ENCODE assay signal across 10 mouse cellular contexts in the genomic region with DNA sequence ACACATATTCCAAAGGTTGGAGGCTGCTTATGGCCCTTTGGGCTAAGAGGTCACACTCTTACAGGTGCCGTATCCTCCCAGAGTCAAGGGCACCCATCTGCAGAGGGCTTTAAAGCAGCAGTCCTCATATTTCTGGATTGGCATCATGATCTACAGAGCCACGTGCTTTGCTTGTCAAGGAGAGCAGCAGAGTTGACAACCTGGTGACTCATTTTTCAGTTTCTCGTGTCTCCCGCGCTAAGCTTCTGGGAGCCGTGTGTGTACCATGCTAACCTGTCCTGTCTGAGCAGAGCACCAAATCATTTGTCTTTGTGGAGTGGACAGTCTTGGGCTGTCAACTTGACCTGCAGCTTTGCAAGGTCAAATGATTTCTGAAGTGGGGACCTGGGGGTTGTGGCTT. TPM values are rescaled to one million over a fixed set of nuclear protein-coding genes. Genes with fewer than 3 reads are reported as not detected.
A peak's percentile ranks its signal among the peaks of the same experiment; 100 is the strongest.
DNase-seq lines count a peak whose midpoint lies in the region; ATAC-seq and TF ChIP-seq lines count a peak whose summit lies in the region.
"Had no signal": no experiment of that assay in that cellular context is flagged by ENCODE, and none has a peak within 500 bp of the region (broad histone marks: within the 10 kb centered on the region; RNA-seq: fewer than 3 reads in every experiment).

No protein-coding gene starts in this region.

- WGBS in liver, embryonic 15.5 days (ENCODE audit: insufficient replicate concordance), result 63% methylated on average over 6 of the region's 6 CpGs

- 0 out of 2 replicates have a peak, but pooled peaks cover 2% of the 10 kb centered on the region for H3K9me3 ChIP-seq in erythroblast, embryonic 14.5 days (ENCODE audit: control insufficient read depth, low read length)
- no peaks in the 10 kb centered on the region for H3K9me3 ChIP-seq in liver, embryonic 15.5 days (replicated peaks)

- H3K4me1 ChIP-seq in erythroblast, embryonic 14.5 days (ENCODE audit: control insufficient read depth), result peaks cover 27% of the 10 kb centered on the region
- H3K4me1 ChIP-seq in liver, embryonic 15.5 days (replicated peaks), result peaks cover 4% of the 10 kb centered on the region; the same call in 1 of the 2 replicates

- DNase-seq in left cerebral cortex, adult 2 months (ENCODE audit: extremely low spot score in 1 of 2, low spot score in 2 of 2), result no peak
- DNase-seq in left cerebral cortex, adult 9 months (ENCODE audit: low spot score in 2 of 2), result no peak
- peak; percentile 71 for DNase-seq in brain, adult 2 months (ENCODE audit: low read depth, low spot score)
- DNase-seq in gastrocnemius, postnatal 25 days, result no peak
- no peak for DNase-seq in retina, embryonic 14.5 days (ENCODE audit: low spot score)
- DNase-seq: cerebellum, postnatal 36 days; right cerebral cortex, postnatal 25 days had no signal

- H3K27me3 ChIP-seq in erythroblast, embryonic 14.5 days (ENCODE audit: control insufficient read depth), result peaks cover 20% of the 10 kb centered on the region
- H3K27me3 ChIP-seq in liver, embryonic 15.5 days, result peaks cover 25% of the 10 kb centered on the region

- ATAC-seq in erythroblast, adult 5-6 weeks (replicated peaks; ENCODE audit: low FRiP score, poor library complexity, severe bottlenecking), result no peak
- ATAC-seq in liver, embryonic 15.5 days (ENCODE audit: insufficient read depth), result no peak

- no peaks in the 10 kb centered on the region for H3K36me3 ChIP-seq in erythroblast, embryonic 14.5 days (ENCODE audit: control insufficient read depth)
- H3K36me3 ChIP-seq in liver, embryonic 15.5 days (replicated peaks), result no peaks in the 10 kb centered on the region

- peak overlapping the region; percentile 8 for H3K4me3 ChIP-seq in erythroblast, embryonic 14.5 days (replicated peaks)
- peak overlapping the region; percentile 75 for H3K4me3 ChIP-seq in left cerebral cortex, adult 2 months
- H3K4me3 ChIP-seq in liver, embryonic 15.5 days (replicated peaks), result peak overlapping the region; percentile 20

- H3K9ac ChIP-seq in liver, embryonic 15.5 days, result no peak overlapping the region

- intact Hi-C loops in left cerebral cortex, adult 2 months (cut with DNase I), result no loop called here

- TF ChIP-seq CTCF in left cerebral cortex, adult 2 months (IDR thresholded peaks at IDR 0.05), result no peak

- H3K27ac ChIP-seq in left cerebral cortex, adult 2 months, result peak overlapping the region; percentile 94; the same call in 1 of the 2 replicates
- H3K27ac ChIP-seq in liver, embryonic 15.5 days (replicated peaks), result no peak overlapping the region

- no peak overlapping the region; the same call in 1 of the 2 replicates for H3K4me2 ChIP-seq in liver, embryonic 15.5 days

RNA-seq across cellular contexts. Expression of a gene that starts 2.4 kb away (rescaled TPM):
- polyA plus RNA-seq in erythroblast, embryonic 14.5 days (2012), result 0.03 and 0.05 TPM in 2 replicates
- 0.42 and 2.3 TPM in 2 replicates for total RNA-seq in erythroblast, adult 5-6 weeks (2015; ENCODE audit: low replicate concordance)
- 1.6 TPM in 1 of 2 replicates, not detected in the other for total RNA-seq in erythroblast, adult 5-6 weeks (2017; ENCODE audit: low replicate concordance)
- total RNA-seq in left cerebral cortex, adult 2 months (2021), result 10 to 100 TPM; 73.5 to 89.4 TPM
- 18.3 and 20.7 TPM in 2 replicates for polyA plus RNA-seq in liver, embryonic 15.5 days (2015; fragmentation: Nextera tagmentation; extraction: Ambion mirVana)
- 1 to 10 TPM; 2.6 to 3.1 TPM for total RNA-seq in gastrocnemius, postnatal 25 days (2021)

Comparison
In these comparisons a context has a peak if more than half of its experiments do, and no peak if none do; other contexts are left out.
1. H3K4me3 ChIP-seq: peak in every context shown above with its lines; median percentile 75 in left cerebral cortex, adult 2 months; 20 in liver, embryonic 15.5 days; 8 in erythroblast, embryonic 14.5 days.
2. RNA of a gene that starts 2.4 kb away (total RNA-seq): 73.5 to 89.4 TPM in left cerebral cortex, adult 2 months; 2.6 to 3.1 TPM in gastrocnemius, postnatal 25 days and 0.42 to 2.3 TPM in erythroblast, adult 5-6 weeks; every median in the first group is over 10 times any median in the second.